Mouse (Mus musculus): Measurements from ENCODE around the gene Zfp600. TPM values are rescaled to one million over a fixed set of nuclear protein-coding genes. Genes with fewer than 3 reads are reported as not detected.
"Not testable (repeated sequence)": the region's sequence is repeated elsewhere in the genome, so short reads cannot be mapped to it uniquely, and the experiment has no call there.

Zfp600 gene
- polyA plus RNA-seq, 1 experiment from 2014 or later, result not detected

DNA sequence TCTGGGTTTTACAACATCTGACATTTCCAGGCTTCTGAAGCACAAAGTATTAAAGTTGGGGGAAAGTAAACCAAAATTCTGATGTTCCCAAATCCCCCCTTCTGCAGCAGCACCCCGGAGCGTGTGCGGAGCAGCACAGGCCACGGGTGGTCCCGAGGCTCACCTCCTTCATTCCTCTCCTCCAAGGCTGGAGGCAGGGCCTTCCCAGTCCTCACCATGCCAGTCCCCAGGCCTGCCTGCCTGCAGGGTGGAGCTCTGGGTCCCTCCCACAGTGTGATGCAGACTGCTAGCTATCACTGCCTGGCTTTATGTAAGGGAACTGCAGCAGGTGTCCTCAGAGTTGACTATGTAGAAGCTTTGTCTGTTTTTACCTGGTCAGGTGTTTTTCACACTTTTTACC lies 85.5 kb downstream of the Zfp600 start:
- not testable (repeated sequence) for H3K27me3 ChIP-seq (replicated peaks; ENCODE audit: control insufficient read depth, insufficient read depth, low read length); H3K27ac ChIP-seq (ENCODE audit: low read length); H3K36me3 ChIP-seq (ENCODE audit: control insufficient read depth, insufficient read depth, low read length); H3K4me1 ChIP-seq (ENCODE audit: control insufficient read depth, insufficient read depth, low read length); H3K4me3 ChIP-seq (ENCODE audit: low read length); ATAC-seq; H3K9me3 ChIP-seq (ENCODE audit: control insufficient read depth, low read length); H3K9ac ChIP-seq (ENCODE audit: low read depth, low read length); H3K4me2 ChIP-seq (ENCODE audit: low read depth, low read length)
- 67% methylated on average over 5 of the region's 5 CpGs for WGBS

Other genes with a start within 250 kb of the Zfp600 start
- 0.38 and 0.64 TPM in 2 replicates for gene Zfp987, start 59.5 kb upstream of the Zfp600 start, polyA plus RNA-seq (2015; fragmentation: Nextera tagmentation; extraction: Ambion mirVana)